Mouse (Mus musculus): ENCODE measurements at regions not wholly inside any gene's neighbourhood (a gene's known extent, or its start where the extent isn't known, plus 50 kb on each side); places are given as distances from the start of the nearest gene placed in this dataset.

- no peak for DNase-seq
These were observed 1039.5 kb upstream of the Ddx18 start for GRCm38 (mm10) chr1:122607309-122607708.

- no peak for DNase-seq
These were observed 1008.2 kb upstream of the Ddx18 start for GRCm38 (mm10) chr1:122575954-122576353.

GRCm38 (mm10) chr1:122551596-122551995 is 983.8 kb upstream of the Ddx18 start:
- DNase-seq, result no peak

- no peak for DNase-seq
These were observed 941.8 kb upstream of the Ddx18 start for GRCm38 (mm10) chr1:122509580-122509979.

- DNase-seq, result no peak
These were observed 933.9 kb upstream of the Ddx18 start for GRCm38 (mm10) chr1:122501707-122502106.

GRCm38 (mm10) chr1:122478003-122478402 is 910.2 kb upstream of the Ddx18 start:
- DNase-seq, result no peak

GRCm38 (mm10) chr1:122463931-122464330 is 896.1 kb upstream of the Ddx18 start:
- no peak for DNase-seq

- no peak for DNase-seq
These were observed 891.3 kb upstream of the Ddx18 start for GRCm38 (mm10) chr1:122459056-122459455.

GRCm38 (mm10) chr1:122454881-122455280 is 887.1 kb upstream of the Ddx18 start:
- no peak for DNase-seq

GRCm38 (mm10) chr1:122453617-122454016 is 885.8 kb upstream of the Ddx18 start:
- DNase-seq, result no peak

- DNase-seq, result no peak
These were observed 871.6 kb upstream of the Ddx18 start for GRCm38 (mm10) chr1:122439358-122439757.

- no peak for DNase-seq
These were observed 855.7 kb upstream of the Ddx18 start for GRCm38 (mm10) chr1:122423503-122423902.

GRCm38 (mm10) chr1:122396342-122396741 is 828.6 kb upstream of the Ddx18 start:
- no peak for DNase-seq

GRCm38 (mm10) chr1:122393660-122394355 is 826.0 kb upstream of the Ddx18 start:
- no peak for DNase-seq

GRCm38 (mm10) chr1:122357015-122357414 is 789.2 kb upstream of the Ddx18 start:
- DNase-seq, result peak; percentile 88

GRCm38 (mm10) chr1:122351530-122351929 is 783.7 kb upstream of the Ddx18 start:
- DNase-seq, result no peak

- no peak for DNase-seq
These were observed 765.5 kb upstream of the Ddx18 start for GRCm38 (mm10) chr1:122333267-122333666.

- no peak for DNase-seq
These were observed 760.5 kb upstream of the Ddx18 start for GRCm38 (mm10) chr1:122328276-122328675.
